Mouse (Mus musculus) liver, embryonic 16.5 days (tissue): ENCODE measurements around the gene Fam198a. TPM values are rescaled to one million over a fixed set of nuclear protein-coding genes. Genes with fewer than 3 reads are reported as not detected.
A peak's percentile ranks its signal among the peaks of the same experiment; 100 is the strongest.
"Not testable (repeated sequence)": the region's sequence is repeated elsewhere in the genome, so short reads cannot be mapped to it uniquely, and the experiment has no call there.

Source experiments
- ATAC-seq: fragments of 200-750 bp; cut with Nextera tagmentation; 2 replicates; pipeline ENCODE4 v1.8.0; 2017; ENCODE audit warnings: low read depth, mild to moderate bottlenecking, moderate number of reproducible peaks, moderate library complexity
- H3K27ac ChIP-seq: fragments of 300-500 bp; sonication (generic); 2 replicates; pipeline ENCODE4 v1.5.1; 2014; ENCODE audit warnings: mild to moderate bottlenecking, low read length
- H3K27me3 ChIP-seq: fragments of 300-500 bp; sonication (generic); 2 replicates; pipeline ENCODE4 v1.6.1; 2014; ENCODE audit warnings: low read depth, low read length, mixed read lengths; ENCODE audit not compliant: control insufficient read depth, insufficient read depth
- H3K36me3 ChIP-seq: fragments of 300-500 bp; sonication (generic); 2 replicates; pipeline ENCODE4 v1.6.1; 2014; ENCODE audit warnings: mild to moderate bottlenecking; ENCODE audit not compliant: control insufficient read depth, insufficient read depth
- H3K4me1 ChIP-seq: fragments of 300-500 bp; sonication (generic); 2 replicates; pipeline ENCODE4 v1.6.1; 2014; ENCODE audit warnings: low read depth, low read length, mixed read lengths; ENCODE audit not compliant: control insufficient read depth
- H3K4me2 ChIP-seq: fragments of 300-500 bp; sonication (generic); 2 replicates; pipeline ENCODE4 v1.6.1; 2014; ENCODE audit warnings: low read depth, low read length, mixed read lengths
- H3K4me3 ChIP-seq: fragments of 300-500 bp; sonication (generic); 2 replicates; pipeline ENCODE4 v1.5.1; 2014; ENCODE audit warnings: low read depth, mild to moderate bottlenecking, low read length
- H3K9ac ChIP-seq: fragments of 300-500 bp; sonication (generic); 2 replicates; pipeline ENCODE4 v1.6.1; 2014; ENCODE audit warnings: low read depth, low read length
- H3K9me3 ChIP-seq: fragments of 300-500 bp; sonication (generic); replicated peaks from 2 replicates; pipeline ENCODE4 v1.6.1; 2016; ENCODE audit warnings: low read length; ENCODE audit not compliant: control insufficient read depth
- WGBS: fragments of 180-500 bp; shearing (Covaris S2); extraction: QIAGEN DNeasy Blood & Tissue Kit; methylation state at CpG from one replicate; pipeline ENCODE4 v1.1.7; 2014; ENCODE audit not compliant: insufficient replicate concordance; 5-methylcytosine and 5-hydroxymethylcytosine counted together
- polyA plus RNA-seq: library from polyadenylated mRNA; unstranded; fragments of >200 nt; fragmentation: Nextera tagmentation; extraction: Ambion mirVana; gene quantifications from 2 replicates; pipeline ENCODE4 v1.2.1, GENCODE M21; 2015

Gene Fam198a
- polyA plus RNA-seq, 1 experiment from 2014 or later, result 0.76 TPM

DNA sequence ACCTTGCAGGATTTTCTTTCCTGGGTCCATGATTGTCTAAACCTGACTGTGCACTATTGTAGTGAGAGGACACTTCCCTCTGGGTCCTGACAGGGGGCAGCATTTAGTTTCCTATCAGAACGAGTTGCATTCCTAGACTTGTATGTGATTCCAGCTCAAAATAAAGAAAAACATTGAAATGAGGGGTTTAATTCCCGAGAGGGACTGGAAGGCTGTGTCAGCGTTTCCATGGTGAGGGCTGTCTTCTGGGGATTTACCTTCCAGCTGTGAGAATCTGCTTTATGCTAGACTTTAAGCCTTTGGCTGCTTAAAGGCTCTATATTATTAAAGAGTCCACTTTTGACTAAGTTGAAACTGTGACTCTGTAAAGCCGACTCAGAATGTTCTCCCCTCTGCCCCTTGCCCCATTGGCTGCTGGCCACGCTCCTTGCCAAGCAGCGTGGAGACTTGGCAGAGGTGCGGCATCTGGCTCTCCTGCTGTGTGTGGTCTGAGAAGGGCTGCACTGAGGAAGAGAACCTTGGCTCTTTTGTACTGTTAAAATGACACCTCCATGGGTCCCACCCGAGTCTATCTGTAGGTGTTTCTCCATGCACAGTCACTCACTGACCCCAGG lies 68.1 kb downstream of the Fam198a start:
- H3K4me2 ChIP-seq, result no peak overlapping the region
- no peaks in the 10 kb centered on the region for H3K4me1 ChIP-seq
- no peak overlapping the region for H3K9ac ChIP-seq
- no peaks in the 10 kb centered on the region for H3K27me3 ChIP-seq
- 24% methylated on average over 8 of the region's 8 CpGs for WGBS
- H3K27ac ChIP-seq, result no peak overlapping the region
- no peak overlapping the region for H3K4me3 ChIP-seq
- H3K9me3 ChIP-seq, result no peaks in the 10 kb centered on the region
- ATAC-seq, result no peak; the same call in 1 of the 2 replicates
- no peaks in the 10 kb centered on the region for H3K36me3 ChIP-seq

DNA sequence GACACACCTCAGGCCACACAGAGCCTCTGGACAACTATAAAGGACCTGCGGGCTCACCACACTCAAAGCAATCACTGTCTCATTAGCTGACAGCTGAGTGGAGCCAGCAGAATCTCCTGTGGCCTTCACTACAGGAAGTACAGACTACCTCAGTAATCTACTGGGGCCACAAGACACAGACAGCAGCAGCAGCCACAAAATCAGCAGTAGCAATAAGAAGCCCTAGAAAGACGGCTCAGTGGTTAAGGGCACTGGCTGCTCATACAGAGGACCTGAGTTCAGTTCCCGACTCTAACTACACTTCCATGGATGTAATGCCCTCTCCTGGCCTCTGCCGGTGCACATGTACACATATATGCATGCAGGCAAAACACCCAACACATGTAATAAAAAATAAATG lies 69.5 kb downstream of the Fam198a start:
- 58% methylated on average over 4 of the region's 4 CpGs for WGBS
- Histone ChIP-seq H3K4me2 (no peak overlapping the region), H3K9me3 (no peaks in the 10 kb centered on the region), H3K27ac (no peak overlapping the region), H3K9ac (no peak overlapping the region), H3K4me1 (no peaks in the 10 kb centered on the region), H3K4me3 (no peak overlapping the region), H3K27me3 (no peaks in the 10 kb centered on the region), H3K36me3 (no peaks in the 10 kb centered on the region)
- no peak for ATAC-seq

DNA sequence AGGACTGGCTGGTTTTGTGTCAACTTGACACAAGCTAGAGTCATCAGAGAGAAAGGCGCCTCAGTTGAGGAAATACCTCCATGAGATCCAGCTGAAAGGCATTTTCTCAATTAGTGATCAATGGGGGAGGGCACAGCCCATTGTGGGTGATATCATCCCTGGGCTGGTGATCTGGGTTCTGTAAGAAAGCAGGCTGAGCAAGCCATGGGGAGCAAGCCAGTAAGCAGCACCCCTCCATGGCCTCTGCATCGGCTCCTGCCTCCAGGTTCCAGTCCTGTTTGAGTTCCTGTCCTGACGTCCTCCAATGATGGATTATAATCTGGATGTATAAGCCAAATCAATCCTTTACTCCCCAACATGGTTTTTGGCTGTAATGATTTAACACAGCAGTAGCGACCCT lies 70.4 kb downstream of the Fam198a start:
- not testable (repeated sequence) for H3K4me1 ChIP-seq, H3K4me2 ChIP-seq, H3K4me3 ChIP-seq, H3K9me3 ChIP-seq, ATAC-seq, H3K9ac ChIP-seq, H3K27me3 ChIP-seq, H3K27ac ChIP-seq, H3K36me3 ChIP-seq
- WGBS, result 52% methylated on average over 4 of the region's 4 CpGs

DNA sequence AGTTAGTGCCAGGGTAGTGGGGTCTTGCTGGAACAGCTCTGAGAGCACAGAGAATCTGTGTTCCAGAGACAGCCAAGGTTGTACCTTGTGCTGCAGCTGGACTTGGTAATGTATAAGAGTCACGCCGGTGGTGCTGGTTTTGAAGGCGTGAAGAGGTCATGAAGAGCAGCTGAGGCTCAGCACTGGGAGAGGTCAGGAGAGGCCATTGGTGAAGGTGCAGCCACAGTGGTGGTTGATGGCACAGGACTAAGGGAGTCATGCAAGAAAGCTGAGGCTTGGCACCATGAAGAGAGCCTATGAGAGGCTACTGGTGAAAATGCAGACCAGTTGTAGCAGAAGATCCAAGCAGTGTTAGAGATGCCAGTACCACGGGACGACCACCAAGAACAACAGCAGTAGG lies 70.8 kb downstream of the Fam198a start:
- H3K27ac ChIP-seq, result no peak overlapping the region
- ATAC-seq, result no peak
- no peak overlapping the region for H3K4me3 ChIP-seq
- no peaks in the 10 kb centered on the region for H3K9me3 ChIP-seq
- no peak overlapping the region for H3K9ac ChIP-seq
- no peak overlapping the region for H3K4me2 ChIP-seq
- no peaks in the 10 kb centered on the region for H3K27me3 ChIP-seq
- H3K36me3 ChIP-seq, result no peaks in the 10 kb centered on the region
- H3K4me1 ChIP-seq, result no peaks in the 10 kb centered on the region
- 61% methylated on average over 5 of the region's 5 CpGs for WGBS

DNA sequence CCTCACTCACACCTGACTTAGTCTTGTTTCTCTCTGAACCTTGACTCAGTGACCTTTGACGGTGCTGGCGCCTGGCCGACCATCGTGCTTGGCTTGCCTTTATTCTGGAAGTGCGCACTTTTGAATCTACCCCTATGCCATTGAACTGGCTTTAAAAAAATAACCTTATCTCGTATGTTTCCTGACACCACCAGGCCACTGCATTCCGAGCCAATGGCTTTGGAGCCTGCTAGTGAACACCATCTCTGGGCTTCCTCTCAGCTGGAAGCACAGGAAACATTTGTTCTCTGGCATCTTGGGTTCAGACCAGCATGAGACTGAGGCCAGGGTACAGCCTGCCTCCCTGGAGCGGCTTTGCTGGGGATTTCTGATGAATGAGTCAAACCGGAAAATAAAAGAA lies 72.0 kb downstream of the Fam198a start:
- Histone ChIP-seq H3K4me1 (no peaks in the 10 kb centered on the region), H3K36me3 (no peaks in the 10 kb centered on the region), H3K27me3 (no peaks in the 10 kb centered on the region), H3K4me3 (no peak overlapping the region), H3K9me3 (no peaks in the 10 kb centered on the region), H3K4me2 (no peak overlapping the region), H3K9ac (no peak overlapping the region), H3K27ac (no peak overlapping the region)
- 28% methylated on average over 9 of the region's 9 CpGs for WGBS
- ATAC-seq, result peak; percentile 47

DNA sequence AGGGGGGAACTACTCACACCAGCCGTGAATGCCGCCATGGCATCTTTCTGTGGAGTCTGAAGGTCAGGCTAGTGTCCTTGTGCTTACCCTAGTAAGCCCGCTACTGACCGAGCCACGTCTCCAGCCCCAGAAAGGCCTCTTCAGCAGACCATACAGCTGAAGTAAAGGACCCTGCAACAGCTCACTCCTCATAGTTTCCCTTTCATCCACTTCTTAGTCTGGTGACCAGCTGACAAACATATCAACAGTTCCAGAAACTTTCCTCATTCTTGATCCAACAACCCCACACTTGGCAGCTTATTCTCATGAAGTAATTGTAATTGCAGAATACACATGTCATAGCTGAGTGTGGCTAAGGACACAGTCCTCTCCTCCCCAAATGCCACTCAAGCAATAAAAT lies 73.1 kb downstream of the Fam198a start:
- no peaks in the 10 kb centered on the region for H3K4me1 ChIP-seq
- WGBS, result 64% methylated on average over 5 of the region's 5 CpGs
- H3K9ac ChIP-seq, result no peak overlapping the region
- ATAC-seq, result no peak
- H3K27me3 ChIP-seq, result no peaks in the 10 kb centered on the region
- H3K9me3 ChIP-seq, result no peaks in the 10 kb centered on the region
- no peaks in the 10 kb centered on the region for H3K36me3 ChIP-seq
- H3K27ac ChIP-seq, result no peak overlapping the region
- H3K4me3 ChIP-seq, result no peak overlapping the region
- H3K4me2 ChIP-seq, result no peak overlapping the region

DNA sequence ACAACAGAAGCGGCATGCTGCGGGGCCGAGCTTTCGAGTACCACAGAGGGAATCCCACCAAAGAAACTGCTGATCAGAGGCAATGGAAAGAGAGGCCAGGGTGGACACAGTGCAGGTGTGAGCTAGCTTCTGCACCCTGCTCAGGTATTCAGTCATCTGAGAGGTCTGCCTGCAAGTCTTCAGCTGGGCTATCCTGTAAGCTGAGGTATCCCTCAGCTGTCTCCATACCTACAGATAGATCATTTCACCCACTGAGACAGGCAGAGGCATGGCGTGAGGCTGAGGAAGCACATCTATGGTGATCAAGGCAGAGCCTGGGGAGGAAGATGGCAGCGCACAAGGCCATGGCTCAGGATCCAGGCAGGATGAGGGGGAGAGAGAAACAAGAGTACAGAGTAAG lies 73.6 kb downstream of the Fam198a start:
- Histone ChIP-seq H3K36me3 (no peaks in the 10 kb centered on the region), H3K9me3 (no peaks in the 10 kb centered on the region), H3K9ac (no peak overlapping the region), H3K4me2 (no peak overlapping the region), H3K27ac (no peak overlapping the region), H3K4me3 (no peak overlapping the region), H3K4me1 (no peaks in the 10 kb centered on the region), H3K27me3 (no peaks in the 10 kb centered on the region)
- no peak for ATAC-seq
- WGBS, result 60% methylated on average over 6 of the region's 6 CpGs

DNA sequence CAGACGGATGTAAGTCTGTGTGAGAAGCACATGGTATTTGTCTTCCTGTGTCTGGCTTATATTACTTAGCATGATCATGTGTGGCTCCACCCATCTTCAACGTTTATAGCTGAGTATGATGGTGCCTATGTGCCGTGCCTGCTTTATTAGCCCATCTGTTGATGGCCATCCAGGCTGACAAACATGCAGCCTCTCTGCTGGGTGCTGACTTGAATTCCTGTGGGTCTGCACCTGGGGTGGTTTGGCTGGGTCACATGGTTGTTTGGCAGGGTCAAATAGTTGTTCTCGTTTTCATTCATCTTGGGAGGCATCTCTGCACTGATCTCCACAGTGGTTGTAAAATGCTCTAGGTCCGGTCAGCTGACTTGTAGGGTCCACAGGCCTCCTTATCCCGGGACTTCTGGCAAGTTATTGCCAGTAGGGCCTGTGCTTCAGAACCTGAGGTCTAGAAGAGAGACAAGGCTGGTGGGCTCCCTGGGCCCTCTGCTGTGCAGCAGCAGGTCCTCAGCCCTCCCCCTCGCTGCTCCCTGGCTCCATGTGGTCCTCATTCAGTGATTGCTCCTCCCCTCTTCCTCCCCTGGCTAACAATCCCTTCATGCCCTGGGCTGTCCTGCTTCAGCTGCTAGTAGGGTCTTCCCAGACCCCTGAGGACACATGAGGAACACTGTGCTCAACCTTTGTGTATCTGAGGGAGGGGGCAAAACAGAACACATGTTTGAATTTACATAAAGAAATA lies 75.2 kb downstream of the Fam198a start:
- no peak for ATAC-seq
- H3K27me3 ChIP-seq, result no peaks in the 10 kb centered on the region
- no peak overlapping the region for H3K4me3 ChIP-seq
- H3K9me3 ChIP-seq, result no peaks in the 10 kb centered on the region
- 46% methylated on average over 7 of the region's 7 CpGs for WGBS
- H3K9ac ChIP-seq, result no peak overlapping the region
- no peak overlapping the region for H3K27ac ChIP-seq
- no peaks in the 10 kb centered on the region for H3K4me1 ChIP-seq
- no peak overlapping the region for H3K4me2 ChIP-seq
- H3K36me3 ChIP-seq, result no peaks in the 10 kb centered on the region

DNA sequence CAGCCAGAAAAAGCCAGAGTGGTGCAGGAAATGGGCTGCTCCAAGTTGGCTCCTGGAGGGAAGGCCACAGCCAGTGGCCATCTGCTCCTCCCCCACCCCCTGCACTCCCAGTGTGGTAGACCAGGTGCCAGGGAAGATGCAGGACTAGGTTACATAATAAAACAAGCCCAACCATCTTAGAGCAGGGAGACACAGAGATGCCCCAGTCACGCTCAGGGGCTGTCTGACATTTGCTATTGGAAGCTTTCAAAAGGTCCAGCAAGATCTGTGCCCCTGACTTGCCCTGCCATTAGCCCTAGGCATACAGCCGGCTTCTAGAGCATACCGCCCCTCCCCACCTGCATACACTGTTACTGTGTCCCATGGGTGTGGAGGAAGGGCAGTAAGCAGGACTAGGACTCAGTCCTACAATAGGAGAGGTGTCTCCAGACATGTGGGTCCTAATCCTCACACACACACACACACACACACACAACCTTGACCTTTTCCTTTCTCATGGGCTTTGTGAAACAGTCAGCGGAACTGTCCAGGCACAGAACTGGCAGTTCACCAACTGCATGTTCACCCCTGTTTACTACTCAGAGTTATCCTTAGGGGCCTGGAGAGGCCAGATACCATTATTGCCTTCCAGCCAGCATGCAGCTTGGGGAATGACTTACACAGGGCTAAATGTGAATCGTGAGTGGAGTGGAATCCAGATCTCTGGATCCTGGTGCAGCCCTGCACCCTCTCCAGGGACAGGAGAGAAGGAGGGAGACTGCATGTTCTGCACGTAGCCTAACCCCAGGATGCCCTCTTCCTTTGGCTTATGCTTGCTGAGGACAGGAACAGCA lies 76.5 kb downstream of the Fam198a start:
- H3K4me2 ChIP-seq, result no peak overlapping the region
- peak; percentile 32; the same call in 1 of the 2 replicates for ATAC-seq
- no peaks in the 10 kb centered on the region for H3K27me3 ChIP-seq
- peak overlapping the region; percentile 56; the same call in 1 of the 2 replicates for H3K27ac ChIP-seq
- H3K9ac ChIP-seq, result no peak overlapping the region
- H3K9me3 ChIP-seq, result no peaks in the 10 kb centered on the region
- no peaks in the 10 kb centered on the region for H3K4me1 ChIP-seq
- WGBS, result 56% methylated on average over 6 of the region's 6 CpGs
- H3K36me3 ChIP-seq, result no peaks in the 10 kb centered on the region
- H3K4me3 ChIP-seq, result no peak overlapping the region
